Mouse (Mus musculus) myocyte (in vitro differentiated cells): ENCODE measurements around the gene Rnf114.

Experiments
- MAX ChIP-seq: IDR thresholded peaks from one replicate; pipeline ENCODE4 v1.6.1; 2011; ENCODE audit warnings: low read depth, mild to moderate bottlenecking, control low read depth
- MYOG ChIP-seq, 3 experiments: IDR thresholded peaks; one replicate each; pipeline ENCODE4 v1.6.1; 2011; ENCODE audit warnings: control low read depth in 2 of 3, low read depth in 2 of 3, mild to moderate bottlenecking in 2 of 3; ENCODE audit not compliant: insufficient read length in 2 of 3, control insufficient read depth in 1 of 3, insufficient read depth in 1 of 3
- POLR2A ChIP-seq: IDR thresholded peaks from one replicate; pipeline ENCODE4 v1.6.1; 2011; ENCODE audit warnings: low read depth, mild to moderate bottlenecking, control low read depth, moderate library complexity; ENCODE audit not compliant: insufficient read length

- TF ChIP-seq POLR2A: no peak
- peak in 1 of 3 experiments; percentile 24 for TF ChIP-seq MYOG (IDR thresholded peaks at IDR 0.05; ENCODE audit: control insufficient read depth in 1 of 3, insufficient read depth in 1 of 3, insufficient read length in 2 of 3, low read depth in 2 of 3)
- TF ChIP-seq MAX: no peak
Measured at GRCm38 (mm10) chr2:167540477-167541110, 48.1 kb downstream of the Rnf114 start.
